Mouse (Mus musculus): ENCODE measurements around the gene Dlg1. TPM values are rescaled to one million over a fixed set of nuclear protein-coding genes. Genes with fewer than 3 reads are reported as not detected.

The Dlg1 gene
- polyA plus RNA-seq, 1 experiment from 2014 or later = 27.5 TPM

DNA sequence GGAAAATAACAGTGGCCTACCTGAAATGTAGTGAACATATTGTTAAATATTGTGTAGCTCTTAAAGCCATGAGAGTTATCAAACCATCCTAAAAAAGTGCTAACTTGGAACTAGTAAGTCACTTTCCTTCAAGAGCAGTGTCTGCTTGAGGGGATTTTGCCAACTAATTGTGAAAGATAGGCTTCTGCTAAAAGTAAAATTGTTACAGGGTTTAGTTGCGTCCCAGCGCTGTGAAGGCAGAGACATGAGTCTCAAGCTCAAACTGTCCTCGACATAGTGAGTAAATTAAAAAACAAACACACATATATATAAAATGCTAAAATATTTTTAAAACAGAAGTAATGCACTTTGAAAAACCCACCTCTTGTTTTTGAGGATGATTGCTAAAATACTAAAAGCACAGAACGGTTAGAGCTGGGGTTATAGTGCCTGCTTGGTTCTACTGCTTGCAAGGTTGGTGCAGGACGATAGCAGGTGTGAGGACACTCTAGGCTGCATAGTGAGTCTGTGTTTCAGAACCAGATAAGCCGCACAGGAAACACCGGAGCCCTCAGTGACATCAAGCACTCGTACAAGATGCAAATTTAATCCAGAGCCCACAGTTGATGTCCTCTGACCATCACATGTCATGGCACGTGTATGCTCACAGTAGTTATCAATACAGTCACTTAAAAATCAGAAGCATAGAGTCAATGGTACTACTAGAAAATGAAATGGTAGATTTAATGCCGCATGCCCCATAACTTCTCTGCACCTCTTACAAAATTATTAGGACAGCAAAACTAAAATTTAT lies 169.6 kb downstream of the Dlg1 start:
- 94% methylated on average over 10 of the region's 10 CpGs for WGBS
- Histone ChIP-seq H3K9me3 (no peaks in the 10 kb centered on the region), H3K4me1 (0 out of 2 replicates have a peak, but pooled peaks cover 2% of the 10 kb centered on the region), H3K27me3 (replicated peaks; ENCODE audit: low read depth, poor library complexity, severe bottlenecking) (no peaks in the 10 kb centered on the region), H3K4me3 (no peak overlapping the region), H3K27ac (replicated peaks) (no peak overlapping the region), H3K36me3 (replicated peaks) (peaks cover 50% of the 10 kb centered on the region)
- no peak for DNase-seq (ENCODE audit: low spot score)

GRCm38 (mm10) chr16:31834011-31834584 lies 170.9 kb downstream of the Dlg1 start:
- H3K27ac ChIP-seq (replicated peaks) = no peak overlapping the region
- H3K36me3 ChIP-seq (replicated peaks) = peaks cover 51% of the 10 kb centered on the region
- WGBS = 64% methylated on average over 7 of the region's 7 CpGs

DNA sequence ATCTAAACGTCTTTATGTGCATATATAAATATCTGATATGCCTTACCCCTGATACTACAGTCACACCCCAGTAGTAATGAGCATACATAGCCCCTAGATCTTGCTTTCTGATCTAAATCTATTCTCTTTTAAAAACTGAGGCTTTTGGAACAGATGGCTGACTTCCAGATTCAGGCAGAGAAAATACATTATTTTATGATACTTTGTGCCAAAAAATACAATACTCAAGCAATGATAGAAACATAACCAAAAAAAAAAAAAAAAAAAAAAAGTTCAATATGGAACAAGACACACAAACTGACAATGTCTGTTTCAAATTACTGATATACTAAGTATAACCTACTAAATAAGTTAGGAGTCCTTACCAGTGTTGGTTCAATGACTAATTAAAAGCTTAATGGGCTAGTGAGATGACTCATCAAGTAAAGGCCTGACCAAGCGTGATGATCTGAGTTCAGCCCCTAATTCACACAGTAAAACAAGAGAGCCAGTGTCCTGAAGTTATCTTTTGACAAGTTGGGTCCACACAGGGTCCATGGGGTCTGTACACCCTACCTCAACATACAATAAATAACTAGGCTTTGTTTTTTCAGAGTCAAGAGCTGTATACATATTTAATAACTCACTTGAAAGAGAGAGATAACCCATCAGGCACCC lies 171.5 kb downstream of the Dlg1 start:
- Histone ChIP-seq H3K27me3 (replicated peaks; ENCODE audit: low read depth, poor library complexity, severe bottlenecking) (no peaks in the 10 kb centered on the region), H3K4me3 (no peak overlapping the region), H3K36me3 (replicated peaks) (peaks cover 49% of the 10 kb centered on the region), H3K9me3 (no peaks in the 10 kb centered on the region), H3K4me1 (0 out of 2 replicates have a peak, but pooled peaks cover 2% of the 10 kb centered on the region), H3K27ac (replicated peaks) (no peak overlapping the region)
- DNase-seq (ENCODE audit: low spot score) = no peak
- 81% methylated on average over 2 of the region's 2 CpGs for WGBS

More at GRCm38 (mm10) chr16:31834011-31834584, 170.9 kb downstream of the Dlg1 start:
- no peaks in the 10 kb centered on the region for H3K9me3 ChIP-seq
- no peaks in the 10 kb centered on the region for H3K27me3 ChIP-seq (replicated peaks; ENCODE audit: low read depth, poor library complexity, severe bottlenecking)
- no peak overlapping the region for H3K4me3 ChIP-seq
- H3K4me1 ChIP-seq = 0 out of 2 replicates have a peak, but pooled peaks cover 2% of the 10 kb centered on the region
- DNase-seq (ENCODE audit: low spot score) = no peak

DNA sequence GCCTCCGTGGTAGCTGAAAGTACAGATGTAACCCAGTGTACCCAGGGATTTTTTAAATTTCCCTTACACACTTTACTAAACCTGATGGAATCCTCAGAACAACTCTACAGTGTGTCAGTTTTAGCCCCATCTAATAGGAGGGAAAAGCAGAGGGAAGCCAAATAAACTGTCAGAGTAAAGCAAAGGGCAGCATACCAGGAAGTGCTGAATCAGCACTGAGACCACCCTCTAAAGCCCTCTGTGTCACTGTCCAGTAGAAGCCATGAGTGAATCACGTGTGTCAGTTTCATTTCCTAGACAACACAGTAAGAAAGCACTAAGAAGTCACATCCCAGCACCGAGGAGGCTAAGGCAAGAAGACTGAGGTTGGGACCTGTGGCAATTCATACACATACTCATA lies 174.1 kb downstream of the Dlg1 start:
- Histone ChIP-seq H3K36me3 (replicated peaks) (peaks cover 46% of the 10 kb centered on the region), H3K27ac (replicated peaks) (no peak overlapping the region), H3K27me3 (replicated peaks; ENCODE audit: low read depth, poor library complexity, severe bottlenecking) (no peaks in the 10 kb centered on the region), H3K4me3 (no peak overlapping the region), H3K4me1 (0 out of 2 replicates have a peak, but pooled peaks cover 2% of the 10 kb centered on the region), H3K9me3 (no peaks in the 10 kb centered on the region)
- no peak for DNase-seq (ENCODE audit: low spot score)
- WGBS = 84% methylated on average over 3 of the region's 3 CpGs

GRCm38 (mm10) chr16:31844246-31844645 lies 181.0 kb downstream of the Dlg1 start:
- H3K4me1 ChIP-seq = no peaks in the 10 kb centered on the region
- H3K9me3 ChIP-seq = no peaks in the 10 kb centered on the region
- H3K4me3 ChIP-seq = no peak overlapping the region
- WGBS = 93% methylated on average over 3 of the region's 3 CpGs
- H3K36me3 ChIP-seq (replicated peaks) = peaks cover 37% of the 10 kb centered on the region
- H3K27ac ChIP-seq (replicated peaks) = no peak overlapping the region
- DNase-seq (ENCODE audit: low spot score) = no peak
- no peaks in the 10 kb centered on the region for H3K27me3 ChIP-seq (replicated peaks; ENCODE audit: low read depth, poor library complexity, severe bottlenecking)

DNA sequence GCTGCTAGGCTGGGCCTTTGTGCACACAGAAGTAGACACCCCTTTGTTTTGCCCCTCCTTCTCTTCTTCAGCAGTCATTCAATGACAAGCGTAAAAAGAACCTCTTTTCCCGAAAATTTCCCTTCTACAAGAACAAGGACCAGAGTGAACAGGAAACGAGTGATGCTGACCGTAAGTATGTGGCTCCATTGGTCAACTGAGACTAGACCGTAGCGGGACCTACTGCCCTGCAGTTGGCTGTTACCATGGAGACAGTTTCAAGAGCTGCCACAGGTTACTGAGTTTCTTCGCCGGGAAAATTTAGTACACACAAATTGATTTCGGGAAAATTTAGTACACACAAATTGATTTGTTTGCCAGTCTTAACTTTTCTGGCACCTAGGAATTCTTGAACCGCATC lies 183.5 kb downstream of the Dlg1 start:
- Histone ChIP-seq H3K27ac (replicated peaks) (no peak overlapping the region), H3K4me3 (no peak overlapping the region), H3K4me1 (no peaks in the 10 kb centered on the region), H3K9me3 (no peaks in the 10 kb centered on the region), H3K27me3 (replicated peaks; ENCODE audit: low read depth, poor library complexity, severe bottlenecking) (no peaks in the 10 kb centered on the region), H3K36me3 (replicated peaks) (peaks cover 42% of the 10 kb centered on the region)
- DNase-seq (ENCODE audit: low spot score) = no peak
- WGBS = 84% methylated on average over 10 of the region's 10 CpGs

- peaks cover 95% of the 10 kb centered on the region for H3K36me3 ChIP-seq (replicated peaks)
- H3K9me3 ChIP-seq = peaks cover 7% of the 10 kb centered on the region; the same call in 1 of the 2 replicates
- DNase-seq (ENCODE audit: low spot score) = no peak
- H3K4me1 ChIP-seq = no peaks in the 10 kb centered on the region
- no peaks in the 10 kb centered on the region for H3K27me3 ChIP-seq (replicated peaks; ENCODE audit: low read depth, poor library complexity, severe bottlenecking)
- 96% methylated on average over 5 of the region's 5 CpGs for WGBS
- no peak overlapping the region for H3K27ac ChIP-seq (replicated peaks)
- H3K4me3 ChIP-seq = no peak overlapping the region
Measured at GRCm38 (mm10) chr16:31863920-31864319, 200.7 kb downstream of the Dlg1 start.

DNA sequence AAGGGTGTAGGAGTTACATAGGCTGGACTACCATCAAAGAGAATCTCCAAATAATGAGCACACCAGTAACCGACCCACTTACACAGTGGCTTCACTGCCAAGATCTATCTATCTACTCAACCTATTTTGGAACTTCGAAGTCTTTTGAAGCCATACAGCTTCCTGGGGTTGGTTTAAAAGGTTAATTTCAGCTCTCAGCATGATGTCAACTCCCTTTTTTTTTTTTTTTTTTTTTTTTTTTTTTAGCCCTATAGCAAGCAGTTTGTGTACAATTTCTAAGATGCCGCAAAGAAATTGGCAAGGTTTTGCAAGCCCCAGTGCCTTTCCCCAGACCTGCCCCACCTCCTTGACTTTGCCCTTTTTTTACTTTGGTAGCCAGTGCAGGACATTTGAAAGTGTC lies 202.0 kb downstream of the Dlg1 start:
- H3K9me3 ChIP-seq = peaks cover 7% of the 10 kb centered on the region; the same call in 1 of the 2 replicates
- 85% methylated on average over 3 of the region's 3 CpGs for WGBS
- no peak overlapping the region for H3K4me3 ChIP-seq
- peaks cover 98% of the 10 kb centered on the region for H3K36me3 ChIP-seq (replicated peaks)
- H3K27me3 ChIP-seq (replicated peaks; ENCODE audit: low read depth, poor library complexity, severe bottlenecking) = no peaks in the 10 kb centered on the region
- no peak overlapping the region for H3K27ac ChIP-seq (replicated peaks)
- no peak for DNase-seq (ENCODE audit: low spot score)
- no peaks in the 10 kb centered on the region for H3K4me1 ChIP-seq

DNA sequence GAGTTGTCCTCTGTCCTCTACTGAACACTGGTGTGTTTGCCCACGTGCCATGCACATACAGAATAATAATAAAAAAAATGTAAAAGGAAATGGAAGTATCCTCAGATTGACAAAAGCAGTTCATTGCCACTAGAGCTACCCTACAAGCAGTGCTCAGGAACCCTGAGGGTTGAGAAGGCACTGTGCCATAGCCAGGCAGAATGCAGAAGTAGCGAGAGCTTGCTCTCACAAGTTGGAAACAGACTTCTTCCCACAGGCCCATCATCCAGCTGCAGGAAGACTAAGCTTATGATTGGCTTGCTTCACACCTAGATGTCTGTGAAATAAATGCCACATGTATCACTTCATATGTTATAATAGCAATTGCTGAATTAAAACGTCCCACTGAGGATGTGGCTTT lies 203.7 kb downstream of the Dlg1 start:
- Histone ChIP-seq H3K4me3 (no peak overlapping the region), H3K36me3 (replicated peaks) (peaks cover 98% of the 10 kb centered on the region), H3K4me1 (no peaks in the 10 kb centered on the region), H3K27ac (replicated peaks) (no peak overlapping the region), H3K9me3 (no peaks in the 10 kb centered on the region), H3K27me3 (replicated peaks; ENCODE audit: low read depth, poor library complexity, severe bottlenecking) (no peaks in the 10 kb centered on the region)
- DNase-seq (ENCODE audit: low spot score) = no peak
- 94% methylated on average over 3 of the region's 3 CpGs for WGBS

- Histone ChIP-seq H3K4me3 (no peak overlapping the region), H3K9me3 (no peaks in the 10 kb centered on the region), H3K27me3 (replicated peaks; ENCODE audit: low read depth, poor library complexity, severe bottlenecking) (no peaks in the 10 kb centered on the region), H3K27ac (replicated peaks) (no peak overlapping the region), H3K36me3 (replicated peaks) (peaks cover 94% of the 10 kb centered on the region), H3K4me1 (no peaks in the 10 kb centered on the region)
- DNase-seq (ENCODE audit: low spot score) = no peak
- 82% methylated on average over 4 of the region's 4 CpGs for WGBS
Measured at GRCm38 (mm10) chr16:31867736-31868135, 204.5 kb downstream of the Dlg1 start.

GRCm38 (mm10) chr16:31873721-31874120 lies 210.5 kb downstream of the Dlg1 start:
- WGBS = 94% methylated on average over 8 of the region's 8 CpGs
- no peak overlapping the region for H3K4me3 ChIP-seq
- no peak for DNase-seq (ENCODE audit: low spot score)
- no peak overlapping the region for H3K27ac ChIP-seq (replicated peaks)
- peaks cover 63% of the 10 kb centered on the region for H3K36me3 ChIP-seq (replicated peaks)
- no peaks in the 10 kb centered on the region for H3K9me3 ChIP-seq
- H3K27me3 ChIP-seq (replicated peaks; ENCODE audit: low read depth, poor library complexity, severe bottlenecking) = no peaks in the 10 kb centered on the region; the same call in 1 of the 2 replicates
- peaks cover 4% of the 10 kb centered on the region for H3K4me1 ChIP-seq

- 92% methylated on average over 4 of the region's 4 CpGs for WGBS
- no peak for DNase-seq (ENCODE audit: low spot score)
- Histone ChIP-seq H3K27ac (replicated peaks) (no peak overlapping the region), H3K4me1 (peaks cover 13% of the 10 kb centered on the region), H3K36me3 (replicated peaks) (peaks cover 46% of the 10 kb centered on the region), H3K4me3 (no peak overlapping the region), H3K27me3 (replicated peaks; ENCODE audit: low read depth, poor library complexity, severe bottlenecking) (peaks cover 4% of the 10 kb centered on the region; the same call in 1 of the 2 replicates), H3K9me3 (no peaks in the 10 kb centered on the region)
Measured at GRCm38 (mm10) chr16:31875391-31875790, 212.1 kb downstream of the Dlg1 start.
